Mouse (Mus musculus): ENCODE measurements around the gene Prss23.

DNA sequence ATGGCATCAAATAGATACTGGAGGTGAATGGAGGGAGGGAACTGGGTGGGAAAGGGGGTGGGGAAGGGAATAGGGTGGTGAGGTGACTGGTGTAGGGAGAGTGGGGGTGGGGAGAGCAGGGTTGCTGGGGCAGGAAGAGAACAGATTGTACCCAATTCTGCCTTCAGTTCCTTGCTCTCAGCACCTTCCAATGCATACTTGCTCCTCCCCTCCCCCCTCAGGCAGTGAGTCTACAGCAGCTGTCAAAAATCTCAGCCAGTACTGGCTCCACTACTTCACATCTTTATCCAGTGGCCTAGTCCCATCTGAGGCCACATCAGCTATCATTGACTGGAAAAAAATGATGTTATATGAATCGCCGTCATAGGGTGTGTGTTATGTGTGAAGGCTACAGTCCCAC lies 48.5 kb downstream of the Prss23 start:
- TF ChIP-seq CTCF (IDR thresholded peaks at IDR 0.05; ENCODE audit: borderline replicate concordance, insufficient read depth, low read depth, low read length) (no peak), POLR2A (IDR thresholded peaks at IDR 0.05; ENCODE audit: borderline replicate concordance, insufficient read depth, low read length) (no peak)

All from cerebellum, adult 2 months (tissue).